Mouse (Mus musculus): ENCODE measurements at regions not wholly inside any gene's neighbourhood (a gene's known extent, or its start where the extent isn't known, plus 50 kb on each side); places are given as distances from the start of the nearest gene placed in this dataset.

- no peak for TF ChIP-seq CTCF (conservative IDR thresholded peaks at IDR 0.05; ENCODE audit: insufficient read depth, insufficient read length, low read depth, low read length)
- TF ChIP-seq POLR2A (IDR thresholded peaks at IDR 0.05; ENCODE audit: low read depth, low read length) = no peak
Observed at GRCm38 (mm10) chr7:133508370-133509012, 93.5 kb downstream of the Tex36 start.

Data from kidney, adult 2 months (tissue).